Mouse (Mus musculus): ENCODE data around the gene Fhit. TPM values are rescaled to one million over a fixed set of nuclear protein-coding genes. Genes with fewer than 3 reads are reported as not detected.
"Not testable (repeated sequence)": the region's sequence is repeated elsewhere in the genome, so short reads cannot be mapped to it uniquely, and the experiment has no call there.

Fhit gene
- polyA plus RNA-seq, 1 experiment from 2014 or later: 4.1 TPM

DNA sequence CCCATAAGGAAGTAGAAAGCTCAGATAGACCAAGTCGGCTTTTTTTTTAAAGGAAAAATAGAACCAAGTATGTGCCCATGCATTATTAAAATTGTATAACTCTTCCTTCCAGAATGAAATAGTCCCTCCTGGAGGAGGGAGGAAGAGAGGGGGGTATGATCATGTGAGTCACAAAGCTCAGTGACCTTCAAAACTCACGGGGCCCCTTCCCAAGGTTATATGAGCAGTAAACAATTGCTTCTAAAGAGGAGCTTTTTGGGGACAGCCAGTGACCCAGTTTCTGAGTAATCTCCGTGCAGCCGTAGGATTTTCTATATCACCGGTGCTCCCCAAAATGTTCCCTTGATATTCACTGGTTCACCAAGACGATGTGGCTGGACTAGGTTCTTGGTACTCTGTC, 42.8 kb downstream of the Fhit start:
- no peak overlapping the region for H3K4me3 ChIP-seq
- H3K27me3 ChIP-seq: no peaks in the 10 kb centered on the region
- 83% methylated on average over 6 of the region's 6 CpGs for WGBS
- H3K36me3 ChIP-seq: no peaks in the 10 kb centered on the region
- ATAC-seq (replicated peaks; ENCODE audit: insufficient number of reproducible peaks, insufficient read depth, low FRiP score, low read depth): no peak
- H3K9me3 ChIP-seq (replicated peaks): no peaks in the 10 kb centered on the region
- H3K4me1 ChIP-seq (replicated peaks): no peaks in the 10 kb centered on the region
- no peak overlapping the region for H3K4me2 ChIP-seq
- no peak overlapping the region for H3K9ac ChIP-seq
- no peak overlapping the region for H3K27ac ChIP-seq

- H3K27me3 ChIP-seq: no peaks in the 10 kb centered on the region
- 79% methylated on average over 3 of the region's 3 CpGs for WGBS
- no peaks in the 10 kb centered on the region for H3K9me3 ChIP-seq (replicated peaks)
- no peaks in the 10 kb centered on the region for H3K36me3 ChIP-seq
- no peak overlapping the region for H3K27ac ChIP-seq
- no peak for ATAC-seq (replicated peaks; ENCODE audit: insufficient number of reproducible peaks, insufficient read depth, low FRiP score, low read depth)
- no peak overlapping the region for H3K9ac ChIP-seq
- no peak overlapping the region for H3K4me3 ChIP-seq
- H3K4me1 ChIP-seq (replicated peaks): no peaks in the 10 kb centered on the region
- no peak overlapping the region for H3K4me2 ChIP-seq
Measured at GRCm38 (mm10) chr14:11085596-11085995, 76.2 kb downstream of the Fhit start.

DNA sequence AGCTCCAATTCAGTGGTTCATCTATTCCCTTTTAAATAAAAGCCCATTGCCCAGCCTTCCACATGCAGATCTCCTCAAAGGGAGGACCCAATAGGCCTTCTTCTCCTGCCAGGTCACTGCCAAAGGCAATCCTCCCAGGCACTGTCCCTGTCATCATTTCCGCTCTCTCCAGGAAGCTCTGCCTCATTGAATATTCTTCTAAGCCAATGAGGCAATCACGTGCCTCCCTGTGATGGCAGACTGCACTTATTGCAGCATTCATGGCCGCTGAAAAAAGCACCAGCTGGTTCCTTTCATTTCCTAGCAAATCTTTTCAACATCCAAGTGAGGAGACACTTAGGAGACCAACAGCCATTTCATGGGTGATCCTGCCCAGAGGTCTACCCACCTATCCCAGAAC, 77.9 kb downstream of the Fhit start:
- ATAC-seq (replicated peaks; ENCODE audit: insufficient number of reproducible peaks, insufficient read depth, low FRiP score, low read depth): no peak

GRCm38 (mm10) chr14:11083462-11083861, 78.4 kb downstream of the Fhit start:
- Histone ChIP-seq H3K4me2 (no peak overlapping the region), H3K27me3 (no peaks in the 10 kb centered on the region), H3K4me3 (no peak overlapping the region), H3K9me3 (replicated peaks) (no peaks in the 10 kb centered on the region), H3K4me1 (replicated peaks) (no peaks in the 10 kb centered on the region), H3K9ac (no peak overlapping the region), H3K36me3 (no peaks in the 10 kb centered on the region), H3K27ac (no peak overlapping the region)
- no peak for ATAC-seq (replicated peaks; ENCODE audit: insufficient number of reproducible peaks, insufficient read depth, low FRiP score, low read depth)
- WGBS: 65% methylated on average over 5 of the region's 5 CpGs

More for the DNA sequence above, 77.9 kb downstream of the Fhit start:
- no peak overlapping the region for H3K27ac ChIP-seq
- WGBS: 60% methylated on average over 3 of the region's 3 CpGs
- H3K4me2 ChIP-seq: no peak overlapping the region
- H3K4me3 ChIP-seq: no peak overlapping the region
- H3K9ac ChIP-seq: no peak overlapping the region
- H3K4me1 ChIP-seq (replicated peaks): no peaks in the 10 kb centered on the region
- H3K9me3 ChIP-seq (replicated peaks): no peaks in the 10 kb centered on the region
- H3K27me3 ChIP-seq: no peaks in the 10 kb centered on the region
- no peaks in the 10 kb centered on the region for H3K36me3 ChIP-seq

- Histone ChIP-seq H3K4me1 (replicated peaks) (no peaks in the 10 kb centered on the region), H3K27me3 (no peaks in the 10 kb centered on the region), H3K4me3 (no peak overlapping the region), H3K9me3 (replicated peaks) (no peaks in the 10 kb centered on the region), H3K36me3 (no peaks in the 10 kb centered on the region), H3K27ac (no peak overlapping the region), H3K9ac (no peak overlapping the region), H3K4me2 (no peak overlapping the region)
- 50% methylated on average over 2 of the region's 2 CpGs for WGBS
- ATAC-seq (replicated peaks; ENCODE audit: insufficient number of reproducible peaks, insufficient read depth, low FRiP score, low read depth): no peak
Measured at GRCm38 (mm10) chr14:11063594-11063993, 98.2 kb downstream of the Fhit start.

DNA sequence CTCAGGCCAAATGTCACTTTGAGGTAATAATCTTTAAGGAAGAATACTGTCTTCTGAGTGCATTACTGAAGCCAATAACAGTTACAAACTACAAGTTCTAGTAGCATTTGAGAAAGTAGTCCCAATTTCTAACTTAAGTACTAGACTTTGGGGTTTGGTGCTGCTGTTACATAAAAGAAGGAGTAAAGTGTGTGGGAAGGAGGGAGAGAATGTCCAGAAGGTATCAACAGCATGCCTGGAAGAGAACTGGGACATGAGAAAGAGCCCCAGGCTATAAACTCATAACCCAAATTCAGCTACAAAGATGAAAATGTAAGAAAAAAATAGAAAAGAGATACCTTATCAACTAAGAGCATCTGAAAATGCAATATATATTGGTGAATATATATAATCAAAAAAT, 101.6 kb downstream of the Fhit start:
- H3K36me3 ChIP-seq: no peaks in the 10 kb centered on the region
- no peak overlapping the region for H3K27ac ChIP-seq
- H3K9me3 ChIP-seq (replicated peaks): no peaks in the 10 kb centered on the region
- no peaks in the 10 kb centered on the region for H3K27me3 ChIP-seq
- H3K4me2 ChIP-seq: no peak overlapping the region
- ATAC-seq (replicated peaks; ENCODE audit: insufficient number of reproducible peaks, insufficient read depth, low FRiP score, low read depth): no peak
- no peaks in the 10 kb centered on the region for H3K4me1 ChIP-seq (replicated peaks)
- H3K9ac ChIP-seq: no peak overlapping the region
- no peak overlapping the region for H3K4me3 ChIP-seq

DNA sequence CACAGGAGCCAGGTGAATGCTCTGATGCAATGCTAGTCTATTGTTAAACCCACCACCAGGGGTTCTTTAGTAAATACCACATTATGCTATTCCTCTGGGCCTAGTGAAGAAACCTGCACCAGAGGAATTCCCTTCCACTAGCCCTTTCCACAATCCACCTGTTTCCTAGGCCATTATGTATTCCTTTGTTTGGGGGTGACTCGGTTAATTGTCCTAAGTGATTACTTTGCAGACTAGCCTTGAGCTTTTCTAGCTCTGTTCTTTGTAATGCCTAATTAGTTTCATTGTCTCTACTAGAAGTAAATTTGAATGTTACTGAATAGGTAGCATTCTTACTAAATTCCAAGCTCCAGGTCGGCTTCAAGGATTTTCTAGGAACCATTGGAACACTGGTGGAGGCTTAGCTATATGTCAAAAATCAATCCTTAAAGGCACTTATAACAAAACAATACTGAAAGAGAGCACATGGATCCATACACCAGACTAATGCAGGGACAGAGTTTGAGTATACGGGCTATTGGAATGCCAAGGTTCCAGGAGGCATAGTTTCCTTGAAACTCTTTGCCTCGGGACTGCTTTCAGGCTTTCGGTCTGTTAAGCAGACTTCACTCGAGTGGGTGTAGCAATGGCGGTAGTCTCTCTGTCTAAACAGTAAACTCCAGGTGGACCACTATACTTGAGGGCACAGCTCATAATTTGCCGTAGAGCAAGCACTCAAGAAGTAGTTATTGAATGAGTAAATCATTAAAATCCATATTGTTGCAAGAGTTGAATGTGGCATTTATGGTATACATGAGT, 122.1 kb downstream of the Fhit start:
- H3K4me1 ChIP-seq (replicated peaks); H3K4me3 ChIP-seq; H3K9me3 ChIP-seq (replicated peaks); ATAC-seq (replicated peaks; ENCODE audit: insufficient number of reproducible peaks, insufficient read depth, low FRiP score, low read depth); H3K36me3 ChIP-seq; H3K27ac ChIP-seq; H3K4me2 ChIP-seq; H3K9ac ChIP-seq; H3K27me3 ChIP-seq: not testable (repeated sequence)
- 74% methylated on average over 8 of the region's 8 CpGs for WGBS

- 16% methylated on average over 3 of the region's 3 CpGs for WGBS
- H3K27ac ChIP-seq: no peak overlapping the region
- no peak for ATAC-seq (replicated peaks; ENCODE audit: insufficient number of reproducible peaks, insufficient read depth, low FRiP score, low read depth)
- H3K9me3 ChIP-seq (replicated peaks): no peaks in the 10 kb centered on the region
- H3K9ac ChIP-seq: no peak overlapping the region
- no peaks in the 10 kb centered on the region for H3K36me3 ChIP-seq
- no peaks in the 10 kb centered on the region for H3K27me3 ChIP-seq
- H3K4me1 ChIP-seq (replicated peaks): no peaks in the 10 kb centered on the region
- H3K4me2 ChIP-seq: no peak overlapping the region
- no peak overlapping the region for H3K4me3 ChIP-seq
Measured at GRCm38 (mm10) chr14:11021391-11021790, 140.4 kb downstream of the Fhit start.

DNA sequence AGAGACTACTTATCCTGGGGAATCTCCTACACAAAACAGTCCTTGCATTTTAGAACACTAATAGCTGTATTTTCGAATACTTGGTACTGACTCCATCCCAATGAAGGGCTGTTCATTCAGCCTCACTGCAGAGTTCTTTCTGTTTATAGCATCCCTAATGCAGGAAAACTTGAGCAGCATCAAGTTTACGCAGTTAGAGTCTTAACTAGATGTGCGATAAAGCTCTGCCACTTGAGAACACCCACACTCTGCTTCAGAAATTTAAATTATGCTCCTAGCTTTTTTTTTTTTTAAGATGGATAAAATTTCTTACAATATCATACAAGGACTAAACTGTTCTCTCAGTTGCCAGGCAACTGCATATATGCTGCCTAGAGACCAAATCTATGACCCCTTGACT, 183.2 kb downstream of the Fhit start:
- Histone ChIP-seq H3K9me3 (replicated peaks) (no peaks in the 10 kb centered on the region), H3K4me3 (no peak overlapping the region), H3K27me3 (no peaks in the 10 kb centered on the region), H3K4me1 (replicated peaks) (no peaks in the 10 kb centered on the region), H3K36me3 (no peaks in the 10 kb centered on the region), H3K9ac (no peak overlapping the region), H3K27ac (no peak overlapping the region), H3K4me2 (no peak overlapping the region)
- 76% methylated on average over 3 of the region's 3 CpGs for WGBS
- ATAC-seq (replicated peaks; ENCODE audit: insufficient number of reproducible peaks, insufficient read depth, low FRiP score, low read depth): no peak

GRCm38 (mm10) chr14:10941647-10942046, 220.2 kb downstream of the Fhit start:
- no peak overlapping the region for H3K9ac ChIP-seq
- 70% methylated on average over 1 of the region's 1 CpGs for WGBS
- no peak overlapping the region for H3K4me3 ChIP-seq
- no peaks in the 10 kb centered on the region for H3K36me3 ChIP-seq
- no peak overlapping the region for H3K4me2 ChIP-seq
- no peaks in the 10 kb centered on the region for H3K9me3 ChIP-seq (replicated peaks)
- H3K4me1 ChIP-seq (replicated peaks): no peaks in the 10 kb centered on the region
- ATAC-seq (replicated peaks; ENCODE audit: insufficient number of reproducible peaks, insufficient read depth, low FRiP score, low read depth): no peak
- no peak overlapping the region for H3K27ac ChIP-seq
- H3K27me3 ChIP-seq: no peaks in the 10 kb centered on the region

GRCm38 (mm10) chr14:10933667-10934066, 228.2 kb downstream of the Fhit start:
- H3K27me3 ChIP-seq: no peaks in the 10 kb centered on the region
- no peak overlapping the region for H3K4me3 ChIP-seq
- H3K27ac ChIP-seq: no peak overlapping the region
- H3K36me3 ChIP-seq: no peaks in the 10 kb centered on the region
- no peaks in the 10 kb centered on the region for H3K9me3 ChIP-seq (replicated peaks)
- WGBS: 50% methylated on average over 3 of the region's 3 CpGs
- no peak for ATAC-seq (replicated peaks; ENCODE audit: insufficient number of reproducible peaks, insufficient read depth, low FRiP score, low read depth)
- no peaks in the 10 kb centered on the region for H3K4me1 ChIP-seq (replicated peaks)
- H3K9ac ChIP-seq: no peak overlapping the region
- no peak overlapping the region for H3K4me2 ChIP-seq

All from heart, embryonic 15.5 days (tissue).